Mouse (Mus musculus) midbrain, embryonic 11.5 days (tissue): ENCODE measurements around the gene Trpv6. TPM values are rescaled to one million over a fixed set of nuclear protein-coding genes. Genes with fewer than 3 reads are reported as not detected.

Experiments used
- ATAC-seq: fragments of 200-750 bp; cut with Nextera tagmentation; 2 replicates; pipeline ENCODE4 v1.8.0; 2017; ENCODE audit warnings: moderate TSS enrichment, moderate library complexity; ENCODE audit not compliant: low FRiP score
- DNase-seq: peaks from one replicate; pipeline ENCODE4 v3.0.0; 2015; ENCODE audit warnings: low spot score; ENCODE audit errors: missing footprints
- H3K27ac ChIP-seq: fragments of 300-500 bp; sonication (generic); 2 replicates; pipeline ENCODE4 v1.5.1; 2014; ENCODE audit warnings: low read depth, low read length
- H3K27me3 ChIP-seq: fragments of 300-500 bp; sonication (generic); 2 replicates; pipeline ENCODE4 v1.6.1; 2014; ENCODE audit warnings: mild to moderate bottlenecking, low read length, moderate library complexity, mixed read lengths; ENCODE audit not compliant: control insufficient read depth, insufficient read depth
- H3K36me3 ChIP-seq: fragments of 300-500 bp; sonication (generic); 2 replicates; pipeline ENCODE4 v1.6.1; 2014; ENCODE audit warnings: mild to moderate bottlenecking, low read length, moderate library complexity, mixed read lengths; ENCODE audit not compliant: control insufficient read depth, insufficient read depth
- H3K4me1 ChIP-seq: fragments of 300-500 bp; sonication (generic); 2 replicates; pipeline ENCODE4 v1.6.1; 2014; ENCODE audit warnings: low read length; ENCODE audit not compliant: control insufficient read depth, insufficient read depth
- H3K4me2 ChIP-seq: fragments of 300-500 bp; sonication (generic); 2 replicates; pipeline ENCODE4 v1.6.1; 2014; ENCODE audit warnings: mild to moderate bottlenecking, moderate library complexity
- H3K4me3 ChIP-seq: fragments of 300-500 bp; sonication (generic); 2 replicates; pipeline ENCODE4 v1.5.1; 2014; ENCODE audit warnings: low read depth, low read length
- H3K9ac ChIP-seq: fragments of 300-500 bp; sonication (generic); 2 replicates; pipeline ENCODE4 v1.6.1; 2014; ENCODE audit warnings: low read length
- H3K9me3 ChIP-seq: fragments of 300-500 bp; sonication (generic); 2 replicates; pipeline ENCODE4 v1.6.1; 2016; ENCODE audit warnings: low read length; ENCODE audit not compliant: control insufficient read depth
- WGBS: fragments of 180-500 bp; shearing (Covaris S2); extraction: QIAGEN DNeasy Blood & Tissue Kit; methylation state at CpG from one replicate; pipeline ENCODE4 v1.1.7; 2014; 5-methylcytosine and 5-hydroxymethylcytosine counted together
- polyA plus RNA-seq: library from polyadenylated mRNA; unstranded; fragments of >200 nt; fragmentation: Nextera tagmentation; extraction: Ambion mirVana; gene quantifications from 2 replicates; pipeline ENCODE4 v1.2.1, GENCODE M21; 2014

Trpv6 gene
- polyA plus RNA-seq, 1 experiment from 2014 or later = 0.27 TPM

- ATAC-seq = no peak
- Histone ChIP-seq H3K27ac (no peak overlapping the region), H3K4me2 (no peak overlapping the region), H3K4me1 (no peaks in the 10 kb centered on the region), H3K4me3 (no peak overlapping the region), H3K27me3 (no peaks in the 10 kb centered on the region), H3K9me3 (no peaks in the 10 kb centered on the region), H3K36me3 (no peaks in the 10 kb centered on the region), H3K9ac (no peak overlapping the region)
- no peak for DNase-seq
- 84% methylated on average over 8 of the region's 8 CpGs for WGBS
Observed at GRCm38 (mm10) chr6:41654648-41655047, 18.4 kb upstream of the Trpv6 start.

GRCm38 (mm10) chr6:41653173-41653572 is 17.0 kb upstream of the Trpv6 start:
- no peak overlapping the region for H3K4me3 ChIP-seq
- H3K36me3 ChIP-seq = no peaks in the 10 kb centered on the region
- DNase-seq = no peak
- ATAC-seq = no peak
- H3K27ac ChIP-seq = no peak overlapping the region
- H3K9me3 ChIP-seq = no peaks in the 10 kb centered on the region
- H3K9ac ChIP-seq = no peak overlapping the region
- H3K4me2 ChIP-seq = no peak overlapping the region
- H3K27me3 ChIP-seq = no peaks in the 10 kb centered on the region
- no peaks in the 10 kb centered on the region for H3K4me1 ChIP-seq
- WGBS = 95% methylated on average over 5 of the region's 5 CpGs

- Histone ChIP-seq H3K9ac (no peak overlapping the region), H3K9me3 (no peaks in the 10 kb centered on the region), H3K4me3 (no peak overlapping the region), H3K4me2 (no peak overlapping the region), H3K4me1 (no peaks in the 10 kb centered on the region), H3K27me3 (no peaks in the 10 kb centered on the region), H3K27ac (no peak overlapping the region), H3K36me3 (no peaks in the 10 kb centered on the region)
- DNase-seq (no peak), ATAC-seq (no peak)
Observed at GRCm38 (mm10) chr6:41646672-41647071, 10.5 kb upstream of the Trpv6 start.

GRCm38 (mm10) chr6:41646220-41646619 is 10.0 kb upstream of the Trpv6 start:
- H3K9me3 ChIP-seq = no peaks in the 10 kb centered on the region
- DNase-seq (peak; percentile 47), ATAC-seq (no peak)
- H3K4me1 ChIP-seq = no peaks in the 10 kb centered on the region
- WGBS = 81% methylated on average over 3 of the region's 3 CpGs
- H3K9ac ChIP-seq = no peak overlapping the region
- H3K27me3 ChIP-seq = no peaks in the 10 kb centered on the region
- H3K27ac ChIP-seq = no peak overlapping the region
- H3K36me3 ChIP-seq = no peaks in the 10 kb centered on the region
- no peak overlapping the region for H3K4me2 ChIP-seq
- no peak overlapping the region for H3K4me3 ChIP-seq

- no peak overlapping the region for H3K27ac ChIP-seq
- H3K4me3 ChIP-seq = no peak overlapping the region
- H3K4me2 ChIP-seq = no peak overlapping the region
- no peaks in the 10 kb centered on the region for H3K9me3 ChIP-seq
- DNase-seq = peak; percentile 28
- H3K9ac ChIP-seq = no peak overlapping the region
- no peaks in the 10 kb centered on the region for H3K4me1 ChIP-seq
- no peak for ATAC-seq
- H3K27me3 ChIP-seq = no peaks in the 10 kb centered on the region
- no peaks in the 10 kb centered on the region for H3K36me3 ChIP-seq
- 91% methylated on average over 3 of the region's 3 CpGs for WGBS
Observed at GRCm38 (mm10) chr6:41643227-41643626, 7.0 kb upstream of the Trpv6 start.

GRCm38 (mm10) chr6:41642765-41643164 is 6.6 kb upstream of the Trpv6 start:
- H3K4me1 ChIP-seq = no peaks in the 10 kb centered on the region
- H3K27me3 ChIP-seq = no peaks in the 10 kb centered on the region
- DNase-seq = peak; percentile 60
- no peak overlapping the region for H3K9ac ChIP-seq
- no peak overlapping the region for H3K4me3 ChIP-seq
- ATAC-seq = no peak
- no peak overlapping the region for H3K27ac ChIP-seq
- WGBS = 88% methylated on average over 4 of the region's 4 CpGs
- H3K9me3 ChIP-seq = no peaks in the 10 kb centered on the region
- no peaks in the 10 kb centered on the region for H3K36me3 ChIP-seq
- no peak overlapping the region for H3K4me2 ChIP-seq

- ATAC-seq = no peak
- no peak overlapping the region for H3K4me3 ChIP-seq
- H3K4me2 ChIP-seq = no peak overlapping the region
- no peaks in the 10 kb centered on the region for H3K4me1 ChIP-seq
- peak; percentile 54 for DNase-seq
- H3K9ac ChIP-seq = no peak overlapping the region
- no peaks in the 10 kb centered on the region for H3K36me3 ChIP-seq
- H3K27me3 ChIP-seq = no peaks in the 10 kb centered on the region
- 79% methylated on average over 6 of the region's 6 CpGs for WGBS
- H3K27ac ChIP-seq = no peak overlapping the region
- H3K9me3 ChIP-seq = no peaks in the 10 kb centered on the region
Observed at GRCm38 (mm10) chr6:41641173-41641866, 5.1 kb upstream of the Trpv6 start.

GRCm38 (mm10) chr6:41640449-41640848 is 4.2 kb upstream of the Trpv6 start:
- no peaks in the 10 kb centered on the region for H3K4me1 ChIP-seq
- no peak for ATAC-seq
- no peak overlapping the region for H3K27ac ChIP-seq
- H3K9me3 ChIP-seq = no peaks in the 10 kb centered on the region
- DNase-seq = peak; percentile 26
- no peak overlapping the region for H3K9ac ChIP-seq
- 78% methylated on average over 3 of the region's 3 CpGs for WGBS
- no peaks in the 10 kb centered on the region for H3K36me3 ChIP-seq
- no peak overlapping the region for H3K4me2 ChIP-seq
- H3K27me3 ChIP-seq = no peaks in the 10 kb centered on the region
- H3K4me3 ChIP-seq = no peak overlapping the region

GRCm38 (mm10) chr6:41637927-41638506 is 1.8 kb upstream of the Trpv6 start:
- Histone ChIP-seq H3K27me3 (no peaks in the 10 kb centered on the region), H3K36me3 (no peaks in the 10 kb centered on the region), H3K4me3 (no peak overlapping the region), H3K27ac (no peak overlapping the region), H3K9ac (no peak overlapping the region), H3K4me1 (no peaks in the 10 kb centered on the region), H3K4me2 (no peak overlapping the region), H3K9me3 (no peaks in the 10 kb centered on the region)
- DNase-seq (peak; percentile 53), ATAC-seq (no peak)
- 82% methylated on average over 5 of the region's 6 CpGs for WGBS
